Mouse (Mus musculus): ENCODE measurements around the gene Chd9. TPM values are rescaled to one million over a fixed set of nuclear protein-coding genes. Genes with fewer than 3 reads are reported as not detected.

The Chd9 gene
- polyA plus RNA-seq, 1 experiment: 90.1 TPM

- no peak for TF ChIP-seq POLR2A (IDR thresholded peaks at IDR 0.05; ENCODE audit: borderline replicate concordance, low read depth, low read length)
- TF ChIP-seq CTCF (IDR thresholded peaks at IDR 0.05; ENCODE audit: low read depth, low read length): no peak
- Histone ChIP-seq H3K4me1 (ENCODE audit: control insufficient read depth, insufficient read depth, low read length) (0 out of 2 replicates have a peak, but pooled peaks cover under 1% of the 10 kb centered on the region), H3K4me3 (ENCODE audit: insufficient read depth, low read length) (no peak overlapping the region), H3K27ac (ENCODE audit: insufficient read depth, low read depth, low read length) (no peak overlapping the region)
These were observed 260.3 kb downstream of the Chd9 start for GRCm38 (mm10) chr8:91088452-91088851.

- Histone ChIP-seq H3K4me1 (ENCODE audit: control insufficient read depth, insufficient read depth, low read length) (no peaks in the 10 kb centered on the region), H3K27ac (ENCODE audit: insufficient read depth, low read depth, low read length) (no peak overlapping the region), H3K4me3 (ENCODE audit: insufficient read depth, low read length) (no peak overlapping the region)
- TF ChIP-seq CTCF (IDR thresholded peaks at IDR 0.05; ENCODE audit: low read depth, low read length) (no peak), POLR2A (IDR thresholded peaks at IDR 0.05; ENCODE audit: borderline replicate concordance, low read depth, low read length) (no peak)
These were observed 261.4 kb downstream of the Chd9 start for GRCm38 (mm10) chr8:91089601-91090000.

- Histone ChIP-seq H3K4me3 (ENCODE audit: insufficient read depth, low read length) (no peak overlapping the region), H3K4me1 (ENCODE audit: control insufficient read depth, insufficient read depth, low read length) (no peaks in the 10 kb centered on the region), H3K27ac (ENCODE audit: insufficient read depth, low read depth, low read length) (no peak overlapping the region)
- no peak for TF ChIP-seq CTCF (IDR thresholded peaks at IDR 0.05; ENCODE audit: low read depth, low read length)
- TF ChIP-seq POLR2A (IDR thresholded peaks at IDR 0.05; ENCODE audit: borderline replicate concordance, low read depth, low read length): no peak
These were observed 266.0 kb downstream of the Chd9 start for GRCm38 (mm10) chr8:91094135-91094534.

- H3K27ac ChIP-seq (ENCODE audit: insufficient read depth, low read depth, low read length): no peak overlapping the region
- H3K4me1 ChIP-seq (ENCODE audit: control insufficient read depth, insufficient read depth, low read length): no peaks in the 10 kb centered on the region
- TF ChIP-seq CTCF (IDR thresholded peaks at IDR 0.05; ENCODE audit: low read depth, low read length) (no peak), POLR2A (IDR thresholded peaks at IDR 0.05; ENCODE audit: borderline replicate concordance, low read depth, low read length) (no peak)
- H3K4me3 ChIP-seq (ENCODE audit: insufficient read depth, low read length): no peak overlapping the region
These were observed 270.0 kb downstream of the Chd9 start for GRCm38 (mm10) chr8:91098106-91098505.

Other genes with a start within 250 kb of the Chd9 start
- gene Gm19935, start 11.0 kb upstream of the Chd9 start, polyA plus RNA-seq (2012; ENCODE audit: insufficient read depth, insufficient read length, missing spikeins): not detected in 2 replicates
- gene Rbl2, start 241.7 kb downstream of the Chd9 start, polyA plus RNA-seq (2012; ENCODE audit: insufficient read depth, insufficient read length, missing spikeins): 51.3 and 54.7 TPM in 2 replicates